Mouse (Mus musculus) ES-E14 (cell line): ENCODE measurements at regions not wholly inside any gene's neighbourhood (a gene's known extent, or its start where the extent isn't known, plus 50 kb on each side); places are given as distances from the start of the nearest gene placed in this dataset.

Source experiments
- DNase-seq: peaks from one replicate; pipeline ENCODE4 v3.0.0-alpha.2; 2013; ENCODE audit warnings: low read depth, low spot score
- H3K27ac ChIP-seq: 2 replicates; pipeline ENCODE4 v1.5.1; 2012; ENCODE audit warnings: low read depth, mild to moderate bottlenecking, low read length, moderate library complexity, mixed read lengths; ENCODE audit not compliant: poor library complexity, insufficient read depth, severe bottlenecking
- H3K36me3 ChIP-seq: 2 replicates; pipeline ENCODE4 v1.6.1; 2012; ENCODE audit warnings: mild to moderate bottlenecking, low read length, moderate library complexity, mixed read lengths; ENCODE audit not compliant: control insufficient read depth, poor library complexity, insufficient read depth, severe bottlenecking
- H3K4me1 ChIP-seq, 2 experiments: fragments of 150-350 bp in 1 of 2; sonication (generic) in 1 of 2; 2 replicates each; pipeline ENCODE4 v1.6.1; 2012; ENCODE audit warnings: low read length in 2 of 2, mild to moderate bottlenecking in 1 of 2, mixed read lengths in 1 of 2; ENCODE audit not compliant: control insufficient read depth in 2 of 2, insufficient read depth in 2 of 2, poor library complexity in 1 of 2
- H3K4me3 ChIP-seq, 2 experiments: fragments of 150-350 bp in 1 of 2; sonication (generic) in 1 of 2; 2 replicates each; pipeline ENCODE4 v1.5.1; 2012; ENCODE audit warnings: low read length in 2 of 2, low read depth in 1 of 2, mild to moderate bottlenecking in 1 of 2, mixed read lengths in 1 of 2; ENCODE audit not compliant: insufficient read depth in 1 of 2, poor library complexity in 1 of 2, severe bottlenecking in 1 of 2
- H3K9ac ChIP-seq: 2 replicates; pipeline ENCODE4 v1.6.1; 2012; ENCODE audit warnings: low read depth, mild to moderate bottlenecking, low read length, mixed read lengths; ENCODE audit not compliant: poor library complexity, insufficient read depth, severe bottlenecking
- H3K9me3 ChIP-seq: fragments of 150-350 bp; sonication (generic); 2 replicates; pipeline ENCODE4 v1.6.1; 2012; ENCODE audit warnings: low read depth, mild to moderate bottlenecking, low read length; ENCODE audit not compliant: control insufficient read depth, insufficient read depth
- CHD2 ChIP-seq: IDR thresholded peaks from 2 replicates; pipeline ENCODE4 v1.6.1; 2014; ENCODE audit warnings: mild to moderate bottlenecking, low read depth, low read length, inconsistent platforms
- HCFC1 ChIP-seq: IDR thresholded peaks from 2 replicates; pipeline ENCODE4 v1.6.1; 2012; ENCODE audit warnings: low read length, inconsistent platforms, borderline replicate concordance; ENCODE audit not compliant: insufficient read depth
- MAFK ChIP-seq: IDR thresholded peaks from 2 replicates; pipeline ENCODE4 v1.6.1; 2014; ENCODE audit warnings: mild to moderate bottlenecking, low read depth, low read length, inconsistent platforms; ENCODE audit not compliant: insufficient read depth
- ZC3H11A ChIP-seq: IDR thresholded peaks from 2 replicates; pipeline ENCODE4 v1.6.1; 2012; ENCODE audit warnings: low read depth, mild to moderate bottlenecking, inconsistent platforms, low read length, borderline replicate concordance
- ZNF384 ChIP-seq: IDR thresholded peaks from 2 replicates; pipeline ENCODE4 v1.6.1; 2012; ENCODE audit warnings: low read depth, low read length, inconsistent platforms
- in situ Hi-C, 2 experiments: fragments of 600-800 bp; cut with MboI; formaldehyde crosslinking; loops; one replicate each; pipeline ENCODE4 v1.15.1; 2025; ENCODE audit warnings: low sequenced_read_pairs in 2 of 2, inconsistent platforms in 1 of 2; ENCODE audit not compliant: unreplicated experiment in 2 of 2

DNA sequence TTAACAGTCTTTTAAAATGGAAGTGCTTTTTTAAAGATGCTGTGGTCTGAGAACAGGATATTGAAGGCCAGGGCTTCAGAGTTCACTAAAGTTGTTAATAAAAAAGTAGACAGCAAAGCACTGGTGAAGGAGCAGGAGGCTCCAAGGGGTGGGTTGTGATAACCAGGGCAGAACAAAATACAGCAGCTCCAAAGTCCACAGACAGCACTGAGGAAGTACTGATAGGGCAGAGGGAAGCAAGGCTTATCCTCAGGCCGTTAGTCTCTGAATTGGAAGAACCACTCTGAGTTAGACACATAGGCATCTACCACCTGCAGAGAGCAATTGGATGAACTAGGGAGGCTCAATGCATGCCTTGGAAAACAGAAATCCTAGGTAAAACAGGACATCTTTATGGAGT lies 62.1 kb downstream of the P2ry1 start:
- in situ Hi-C loops = no loop called here
- H3K4me1 ChIP-seq = no peaks in the 10 kb centered on the region
- H3K36me3 ChIP-seq = no peaks in the 10 kb centered on the region
- TF ChIP-seq ZC3H11A (no peak), ZNF384 (no peak), MAFK (no peak), CHD2 (no peak)
- DNase-seq = no peak
- no peak overlapping the region for H3K27ac ChIP-seq
- no peaks in the 10 kb centered on the region for H3K9me3 ChIP-seq
- no peak overlapping the region for H3K9ac ChIP-seq
- no peak overlapping the region for H3K4me3 ChIP-seq

DNA sequence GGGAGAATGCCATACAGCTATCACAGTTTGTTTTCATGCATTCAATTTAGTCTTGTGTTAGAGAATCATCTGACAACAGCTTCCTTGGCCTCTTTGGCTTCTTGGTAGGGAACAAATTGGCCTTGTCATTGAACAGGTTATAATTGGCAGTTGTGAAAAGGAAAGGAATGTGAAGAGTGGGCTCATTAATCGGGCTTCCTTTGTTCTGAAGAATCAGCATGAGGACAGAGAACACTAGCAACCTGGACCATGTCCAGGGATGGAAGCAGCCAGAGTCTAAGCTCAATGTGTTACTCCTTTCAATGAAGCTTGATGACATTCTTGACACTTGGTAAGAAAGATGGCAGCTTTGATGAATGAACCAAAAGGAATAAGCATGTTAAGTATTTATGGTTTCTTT lies 64.5 kb downstream of the P2ry1 start:
- no peaks in the 10 kb centered on the region for H3K4me1 ChIP-seq
- TF ChIP-seq ZNF384 = no peak
- no peak for TF ChIP-seq CHD2
- TF ChIP-seq HCFC1 = no peak
- TF ChIP-seq MAFK = no peak
- TF ChIP-seq ZC3H11A = no peak
- no peak overlapping the region for H3K27ac ChIP-seq
- no peaks in the 10 kb centered on the region for H3K9me3 ChIP-seq
- no peak overlapping the region for H3K4me3 ChIP-seq
- no peaks in the 10 kb centered on the region for H3K36me3 ChIP-seq
- DNase-seq = no peak
- in situ Hi-C loops = no loop called here
- H3K9ac ChIP-seq = no peak overlapping the region

GRCm38 (mm10) chr3:61068229-61068628 lies 65.6 kb downstream of the P2ry1 start:
- no peak overlapping the region for H3K27ac ChIP-seq
- in situ Hi-C loops = no loop called here
- no peak for DNase-seq
- no peaks in the 10 kb centered on the region for H3K36me3 ChIP-seq
- TF ChIP-seq MAFK (no peak), CHD2 (no peak), ZNF384 (no peak), HCFC1 (no peak), ZC3H11A (no peak)
- no peaks in the 10 kb centered on the region for H3K4me1 ChIP-seq
- H3K9ac ChIP-seq = no peak overlapping the region
- no peaks in the 10 kb centered on the region for H3K9me3 ChIP-seq
- no peak overlapping the region for H3K4me3 ChIP-seq

- H3K4me3 ChIP-seq = no peak overlapping the region
- H3K36me3 ChIP-seq = no peaks in the 10 kb centered on the region
- H3K9ac ChIP-seq = no peak overlapping the region
- H3K27ac ChIP-seq = no peak overlapping the region
- H3K4me1 ChIP-seq = no peaks in the 10 kb centered on the region
- H3K9me3 ChIP-seq = no peaks in the 10 kb centered on the region
- in situ Hi-C loops = no loop called here
- TF ChIP-seq HCFC1 (no peak), MAFK (no peak), CHD2 (no peak), ZC3H11A (no peak), ZNF384 (no peak)
- DNase-seq = no peak
These were observed 68.4 kb downstream of the P2ry1 start for GRCm38 (mm10) chr3:61071041-61071440.

DNA sequence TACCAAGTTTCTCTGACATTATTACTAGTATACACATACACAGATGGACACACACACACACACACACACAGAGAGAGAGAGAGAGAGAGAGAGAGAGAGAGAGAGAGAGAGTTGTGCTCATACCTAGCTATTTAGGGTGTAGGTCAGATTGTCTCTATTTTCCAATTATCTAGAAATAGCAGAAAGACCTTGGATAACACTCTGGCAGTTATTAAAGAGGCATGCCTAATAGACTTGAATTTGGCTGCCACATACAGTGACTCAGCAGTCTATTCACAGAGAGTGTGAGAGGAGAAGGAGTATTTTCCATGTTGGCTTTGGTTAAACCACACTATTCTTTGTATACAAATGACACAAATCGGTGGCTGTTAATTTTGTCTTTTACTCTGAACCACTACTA lies 69.7 kb downstream of the P2ry1 start:
- in situ Hi-C loops = no loop called here

More for the DNA sequence above, 69.7 kb downstream of the P2ry1 start:
- Histone ChIP-seq H3K4me1 (no peaks in the 10 kb centered on the region), H3K9me3 (no peaks in the 10 kb centered on the region), H3K4me3 (no peak overlapping the region), H3K36me3 (no peaks in the 10 kb centered on the region), H3K9ac (no peak overlapping the region), H3K27ac (no peak overlapping the region)
- no peak for TF ChIP-seq MAFK
- no peak for TF ChIP-seq ZC3H11A
- no peak for TF ChIP-seq HCFC1
- TF ChIP-seq ZNF384 = no peak
- no peak for TF ChIP-seq CHD2
- no peak for DNase-seq
